Mouse (Mus musculus) retina, embryonic 14.5 days (tissue): ENCODE measurements at regions not wholly inside any gene's neighbourhood (a gene's known extent, or its start where the extent isn't known, plus 50 kb on each side); places are given as distances from the start of the nearest gene placed in this dataset.

Experiments used
- DNase-seq: peaks from one replicate; pipeline ENCODE4 v3.0.0-alpha.2; 2015; ENCODE audit warnings: low spot score

DNA sequence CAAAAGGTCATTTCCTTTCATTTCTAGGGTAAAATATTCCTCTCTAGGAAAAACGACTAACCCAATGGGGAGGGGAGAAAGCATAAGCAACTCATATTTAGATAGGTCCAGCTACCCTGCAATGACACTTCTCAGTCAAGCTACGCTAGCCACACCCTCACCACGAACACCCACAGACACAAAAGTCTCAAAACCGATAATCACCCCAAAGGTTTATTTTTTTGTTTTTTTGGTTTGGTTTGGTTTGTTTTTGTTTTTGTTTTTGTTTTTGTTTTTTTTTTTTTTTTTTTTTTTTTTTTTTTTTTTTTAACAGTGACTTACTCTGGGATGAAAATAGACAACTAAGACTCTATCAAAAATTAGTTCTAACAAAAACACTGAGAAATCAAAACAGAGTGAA is 196.3 kb upstream of the Atp2b1 start:
- DNase-seq = no peak

DNA sequence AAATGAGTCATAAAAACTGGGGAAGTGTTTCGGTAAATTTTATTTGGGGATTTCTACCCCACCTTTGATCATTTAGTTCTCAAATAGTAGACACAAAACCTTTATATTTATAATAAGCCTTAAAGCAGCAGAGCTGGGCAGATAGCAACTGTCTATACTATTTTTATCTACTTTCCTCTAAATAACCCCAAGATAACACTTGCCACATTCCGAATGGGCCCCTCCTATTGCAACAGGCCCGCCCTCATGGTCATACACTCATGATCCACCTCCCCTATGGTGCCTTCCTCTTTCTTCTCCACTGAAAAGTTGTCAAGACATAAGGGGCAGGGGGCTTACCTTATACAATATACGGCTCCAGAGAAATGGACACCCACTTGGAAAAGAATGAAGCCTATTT is 195.5 kb upstream of the Atp2b1 start:
- DNase-seq = no peak

DNA sequence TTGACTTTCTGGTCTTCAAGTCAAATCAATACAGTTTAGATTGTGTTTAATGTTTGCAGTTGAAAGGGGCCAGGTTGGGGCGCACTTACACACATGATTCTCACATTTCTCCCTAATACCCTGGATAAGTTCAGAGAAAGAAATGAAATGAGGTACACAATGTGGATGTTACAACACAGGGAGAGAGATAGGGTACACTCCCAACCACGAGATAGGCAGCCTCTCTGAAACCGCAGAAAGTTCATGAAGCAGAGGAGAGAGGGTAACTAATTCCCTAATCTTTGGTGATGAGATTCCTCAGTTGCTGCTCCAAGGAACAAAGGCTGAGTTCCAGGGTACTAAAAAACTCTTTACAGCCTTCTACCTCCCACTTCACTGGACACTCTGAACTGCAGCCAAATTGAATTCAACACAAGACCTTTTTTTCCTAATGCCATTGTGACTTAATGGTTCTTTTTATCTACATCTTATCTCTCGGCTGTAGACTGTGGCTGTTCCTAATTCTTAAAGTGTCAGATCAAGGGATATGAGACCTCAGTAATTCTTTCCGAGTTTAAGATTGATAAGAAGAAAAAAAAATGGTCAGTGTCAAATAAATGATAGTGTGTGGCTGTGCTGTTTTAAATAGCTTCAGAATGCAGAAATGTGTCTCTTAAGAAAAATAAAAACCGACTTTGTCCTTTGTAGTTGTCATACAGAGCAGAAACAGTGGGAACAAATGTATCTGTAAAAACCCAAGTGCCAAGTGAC is 193.8 kb upstream of the Atp2b1 start:
- DNase-seq = no peak

DNA sequence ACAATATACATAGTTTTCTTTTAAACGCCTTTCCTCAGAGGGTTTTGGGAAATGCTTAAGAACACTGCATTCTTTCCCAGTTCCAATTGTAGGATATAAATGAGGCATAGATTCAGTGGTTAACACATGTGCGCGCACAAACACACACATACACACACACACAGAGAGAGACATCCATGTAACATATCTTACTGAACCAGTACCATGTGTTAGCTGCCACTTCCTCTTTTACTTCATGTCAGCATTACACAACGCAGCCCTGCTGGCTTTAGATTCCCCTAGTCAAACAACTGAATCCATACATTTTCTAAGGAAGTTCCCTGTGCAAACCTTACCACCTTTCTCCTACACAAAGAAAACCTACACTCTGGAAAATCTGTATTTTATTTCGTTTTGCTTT is 189.1 kb upstream of the Atp2b1 start:
- no peak for DNase-seq

DNA sequence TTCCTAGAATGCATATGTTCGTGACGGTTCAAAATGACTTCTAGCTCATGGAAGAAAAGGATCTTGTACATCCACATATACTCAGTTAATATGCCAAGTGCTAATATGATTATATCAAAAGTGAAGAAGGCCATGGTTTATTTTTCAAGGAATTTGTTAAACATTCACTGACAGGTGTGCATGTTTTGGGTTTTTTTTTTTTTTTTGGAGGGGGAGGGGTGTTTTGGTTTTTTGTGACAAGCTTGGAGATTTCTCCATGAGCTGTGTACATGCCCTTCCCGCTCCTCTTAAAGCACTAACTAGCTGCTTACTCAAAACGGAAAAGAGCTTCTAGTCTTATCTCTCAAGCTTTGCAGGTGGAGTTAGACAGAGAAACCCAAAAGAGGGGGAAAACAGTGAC is 187.1 kb upstream of the Atp2b1 start:
- DNase-seq = no peak

DNA sequence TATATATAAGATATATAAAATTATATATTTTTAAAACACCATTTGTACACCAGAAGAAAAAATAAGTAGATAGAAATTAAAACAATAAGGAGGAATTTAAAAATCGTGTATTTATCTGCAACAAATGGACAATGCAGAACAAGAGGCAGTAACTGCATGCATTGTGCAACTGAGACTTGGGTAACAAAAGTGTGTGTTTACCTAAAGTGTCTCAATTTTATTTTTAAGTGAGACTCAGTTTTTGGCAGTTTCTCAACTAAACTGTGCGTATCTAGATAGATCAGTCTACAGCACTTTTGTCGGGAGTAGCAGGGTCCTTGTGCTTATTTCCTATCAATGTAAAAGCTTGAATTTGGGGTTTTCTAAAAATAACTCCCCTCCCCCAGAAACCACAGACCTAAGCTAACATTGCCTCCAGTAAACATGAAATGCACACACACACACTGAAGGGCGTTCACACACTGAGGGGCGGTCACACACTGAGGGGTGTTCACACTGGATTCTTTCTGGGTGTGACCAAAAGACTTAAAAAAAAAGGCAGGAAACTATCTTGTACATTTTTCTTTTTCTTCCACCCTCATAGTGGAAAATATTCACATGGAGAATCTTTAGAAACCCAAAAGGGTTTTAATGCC is 185.7 kb upstream of the Atp2b1 start:
- no peak for DNase-seq

DNA sequence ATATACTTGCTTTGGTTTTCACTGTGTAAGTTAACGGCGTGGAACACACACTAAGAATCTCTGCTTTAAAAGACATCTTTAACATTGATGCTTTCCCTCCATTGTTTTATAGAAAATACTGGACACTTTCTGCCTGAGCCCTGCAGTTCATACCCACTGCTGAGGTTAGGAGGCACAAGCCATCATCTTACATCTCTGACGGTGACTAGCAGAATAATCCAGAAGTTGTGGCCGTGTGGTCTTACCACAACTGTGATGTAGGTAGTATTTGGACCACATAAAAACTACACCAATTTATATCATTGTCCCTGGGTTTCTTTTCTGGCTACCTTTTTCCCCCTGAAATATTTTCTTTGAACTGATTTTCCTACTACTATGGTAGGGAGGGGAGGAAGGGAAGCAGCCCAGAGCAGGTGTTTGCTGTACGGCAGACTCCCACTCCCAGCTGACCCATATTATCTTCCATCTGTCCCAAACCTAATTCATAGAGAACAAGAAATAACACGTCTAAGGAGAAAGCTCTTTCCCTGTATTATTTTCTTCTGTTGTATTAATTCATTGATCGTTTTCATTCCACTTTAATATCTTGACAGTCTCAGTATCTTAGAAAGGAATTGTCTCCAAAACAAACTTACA is 180.1 kb upstream of the Atp2b1 start:
- no peak for DNase-seq

DNA sequence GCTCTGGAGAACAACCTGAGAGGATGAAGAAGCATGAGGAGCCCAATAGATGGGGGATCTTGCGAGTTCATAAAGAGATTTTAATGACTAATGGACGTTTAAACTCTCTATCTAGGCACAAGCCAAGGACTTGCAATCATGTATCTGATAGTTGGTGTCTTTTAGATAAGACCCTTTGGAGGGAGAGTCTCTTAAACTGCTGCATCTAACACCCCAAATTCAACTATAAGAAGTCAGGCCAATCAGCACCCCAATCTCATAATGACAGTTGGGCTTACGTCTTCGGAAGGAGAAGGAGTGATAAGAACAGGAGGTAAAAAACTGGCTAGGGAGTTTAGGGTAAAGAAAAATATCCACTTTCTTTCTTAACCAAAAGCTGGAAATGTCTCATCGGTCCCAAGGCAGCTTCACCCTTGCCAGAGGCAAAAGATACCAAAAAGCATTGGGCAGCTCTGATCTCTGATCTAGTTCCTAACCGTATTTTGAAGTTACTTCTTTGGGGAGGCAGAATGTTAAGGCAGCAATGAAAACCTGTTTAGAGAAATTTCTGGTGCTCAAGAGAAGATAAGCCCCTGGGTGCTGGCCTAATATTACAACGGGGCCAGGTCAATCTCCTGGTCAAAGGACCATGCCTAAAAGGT is 173.6 kb upstream of the Atp2b1 start:
- no peak for DNase-seq

DNA sequence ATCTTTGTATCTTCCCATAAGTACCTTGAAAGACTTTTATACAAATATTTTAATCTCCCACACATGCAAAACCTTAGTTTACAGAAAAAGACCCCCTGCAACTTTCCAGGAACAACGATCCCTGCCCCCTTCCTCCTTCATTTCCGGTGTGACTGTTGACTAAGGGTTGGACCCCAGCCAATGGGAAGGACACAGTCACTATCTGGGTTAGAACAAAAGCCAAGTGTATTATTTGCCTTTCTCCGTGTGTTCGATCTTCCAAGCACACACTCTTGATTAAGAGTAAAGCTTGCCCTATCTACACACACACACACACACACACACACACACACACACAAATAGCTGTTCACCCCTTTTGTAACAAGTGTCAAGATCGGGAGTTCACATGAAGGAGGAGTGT is 172.8 kb upstream of the Atp2b1 start:
- DNase-seq = no peak

DNA sequence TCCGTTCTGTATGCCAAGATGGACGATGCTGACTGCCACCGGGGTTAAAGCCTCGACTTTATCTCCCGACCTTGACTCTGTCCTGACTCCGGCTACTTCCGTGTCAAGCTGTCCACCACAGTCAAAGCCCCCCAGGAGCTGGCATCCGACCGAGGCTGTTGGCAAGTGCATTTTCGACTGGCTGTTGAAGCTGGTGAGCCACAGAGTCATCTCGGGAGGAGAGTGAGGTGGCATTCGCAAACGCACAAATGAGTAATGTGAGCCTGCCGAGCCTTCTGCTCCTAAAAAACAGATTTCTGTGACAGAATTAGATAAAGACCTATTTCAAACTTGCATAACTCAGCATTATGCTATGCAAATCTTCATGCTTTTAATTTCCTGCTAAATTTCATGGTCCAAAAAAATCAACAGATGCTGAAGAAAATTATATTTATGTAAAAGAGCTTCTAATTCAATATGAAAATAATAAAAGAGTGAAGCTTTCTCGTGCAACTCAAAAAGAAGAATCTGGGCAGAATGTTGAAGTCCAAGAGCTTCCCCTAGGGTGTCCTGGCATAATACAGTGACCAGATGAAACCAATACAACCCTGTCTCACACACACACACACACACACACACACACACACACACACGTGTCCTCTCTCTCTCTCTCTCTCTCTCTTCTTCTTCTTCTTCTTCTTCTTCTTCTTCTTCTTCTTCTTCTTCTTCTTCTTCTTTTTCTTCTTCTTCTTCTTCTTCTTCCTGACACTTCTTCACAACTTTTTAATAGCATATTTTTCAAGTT is 171.2 kb upstream of the Atp2b1 start:
- no peak for DNase-seq

DNA sequence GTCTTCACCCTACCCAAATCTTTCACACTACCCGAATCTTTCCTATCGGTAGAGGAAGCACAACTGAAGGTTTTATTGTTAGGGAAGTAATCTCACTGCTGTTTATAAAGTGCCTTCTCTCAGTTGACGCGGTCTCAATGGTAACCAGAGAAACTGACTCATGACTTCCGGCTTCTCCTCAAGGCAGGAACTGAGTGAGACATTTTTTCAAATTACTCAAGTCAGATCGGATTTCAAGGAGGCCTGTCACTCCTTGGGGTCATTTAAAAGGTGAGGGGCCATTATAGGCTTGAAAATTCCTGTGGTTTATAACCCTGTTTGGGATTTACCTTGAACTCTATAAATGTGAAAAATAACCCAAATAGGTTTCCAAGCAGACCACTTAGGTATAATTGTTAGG is 170.0 kb upstream of the Atp2b1 start:
- DNase-seq = no peak

DNA sequence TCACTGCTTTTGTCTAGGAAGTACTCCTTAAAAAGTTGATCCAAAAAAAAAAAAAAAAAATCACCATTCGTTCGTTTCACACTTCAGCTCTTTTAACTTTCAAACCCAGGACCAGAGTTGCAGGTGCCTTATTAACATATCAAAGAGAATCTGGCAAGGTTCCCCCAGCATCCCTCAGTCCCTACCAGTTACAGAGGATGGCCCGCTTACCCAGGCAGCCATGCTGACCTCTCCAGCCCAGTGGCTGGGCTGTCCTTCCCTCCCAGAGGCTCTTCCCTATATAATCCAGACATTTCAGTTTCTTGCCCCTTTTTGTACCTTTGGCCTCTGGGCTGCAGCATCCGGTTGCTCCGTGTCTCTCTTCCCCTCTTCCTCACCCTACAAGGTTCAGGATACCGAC is 169.5 kb upstream of the Atp2b1 start:
- DNase-seq = no peak

DNA sequence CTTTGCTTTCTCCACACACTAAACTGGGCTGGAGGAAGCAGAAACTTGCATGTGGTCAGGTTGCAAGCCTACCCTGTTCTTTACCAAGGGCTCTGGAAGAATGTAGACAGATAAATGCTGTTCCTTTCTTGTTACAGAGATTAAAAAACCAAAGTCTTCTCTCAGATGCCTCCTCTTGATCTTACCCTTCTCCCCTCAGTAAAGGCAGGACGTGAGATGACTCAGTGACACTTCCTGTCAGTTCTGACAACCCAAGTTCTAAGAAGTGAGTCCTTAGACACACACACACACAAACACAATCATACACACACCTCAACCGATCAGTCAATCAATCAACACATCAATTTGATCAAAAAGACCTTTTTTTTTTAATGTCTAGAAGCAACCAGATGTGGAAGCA is 168.8 kb upstream of the Atp2b1 start:
- no peak for DNase-seq

DNA sequence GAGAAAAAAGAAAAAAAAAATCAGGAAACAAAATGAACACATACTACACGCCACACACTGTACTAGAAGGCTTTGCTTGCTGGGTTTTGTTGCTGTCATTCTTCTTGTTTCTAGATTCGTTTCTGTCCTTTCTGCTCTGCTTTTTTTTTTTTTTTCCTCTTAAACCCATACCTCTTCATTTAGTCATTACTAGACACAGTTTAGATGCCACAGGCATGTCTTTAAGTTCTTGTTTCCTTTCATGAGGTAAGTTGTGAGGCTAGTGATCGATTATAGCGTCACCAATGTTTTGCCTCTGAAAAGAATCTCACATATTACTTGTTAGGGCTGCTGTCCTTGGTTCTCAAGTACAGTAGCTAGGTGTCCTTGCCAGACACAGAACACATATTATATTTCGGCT is 168.3 kb upstream of the Atp2b1 start:
- no peak for DNase-seq

DNA sequence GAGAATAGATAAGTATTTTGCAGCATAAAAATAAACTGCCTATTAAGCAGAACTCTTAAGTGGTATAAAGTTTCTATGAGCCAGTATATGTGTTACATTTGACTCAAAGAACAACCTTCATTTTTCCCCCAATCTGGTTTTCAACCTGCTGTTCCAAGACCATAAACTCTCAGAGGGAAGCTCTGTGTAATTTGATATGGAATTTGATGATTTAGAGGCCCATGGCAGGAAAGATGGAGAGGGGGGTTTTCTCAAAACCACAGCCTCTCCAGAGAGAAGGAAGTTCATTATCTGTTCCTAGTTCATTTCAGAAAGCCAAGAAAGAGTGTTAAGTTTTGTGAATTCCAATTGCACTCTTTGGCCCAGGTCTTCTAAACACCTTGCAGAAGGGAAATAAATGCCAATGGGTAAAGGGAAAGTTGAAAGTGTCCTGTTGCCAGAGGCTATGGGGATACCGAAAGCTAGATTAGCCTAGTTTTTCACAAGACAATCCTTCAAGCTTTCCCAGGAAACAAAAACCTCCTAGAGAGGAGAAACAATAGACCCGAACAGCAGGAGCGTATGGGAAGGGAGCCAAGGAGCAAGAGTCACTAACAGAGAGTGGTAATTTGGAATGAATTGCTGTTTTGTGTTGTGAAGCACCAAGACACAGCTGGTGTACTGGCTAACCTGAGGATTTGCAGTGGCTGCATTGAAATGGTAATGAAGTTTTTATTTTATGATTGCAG is 165.2 kb upstream of the Atp2b1 start:
- peak; percentile 69 for DNase-seq

DNA sequence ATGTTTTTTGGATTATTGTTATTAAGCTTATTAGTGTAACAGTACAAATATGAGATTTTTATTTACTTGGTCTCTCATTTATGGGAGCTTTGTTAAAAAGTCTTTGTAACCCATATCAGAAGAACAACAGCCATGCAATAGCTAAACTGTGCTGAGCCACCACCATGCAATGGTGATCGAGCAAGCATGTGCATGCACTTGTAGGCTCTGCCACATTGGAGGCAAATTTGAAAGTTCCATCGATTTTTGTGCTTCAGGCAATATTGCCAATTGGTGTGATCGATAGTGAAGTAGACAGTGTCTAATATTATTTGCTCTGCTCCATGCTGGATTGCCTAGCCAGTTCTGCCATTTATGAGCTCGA is 164.6 kb upstream of the Atp2b1 start:
- DNase-seq = no peak

DNA sequence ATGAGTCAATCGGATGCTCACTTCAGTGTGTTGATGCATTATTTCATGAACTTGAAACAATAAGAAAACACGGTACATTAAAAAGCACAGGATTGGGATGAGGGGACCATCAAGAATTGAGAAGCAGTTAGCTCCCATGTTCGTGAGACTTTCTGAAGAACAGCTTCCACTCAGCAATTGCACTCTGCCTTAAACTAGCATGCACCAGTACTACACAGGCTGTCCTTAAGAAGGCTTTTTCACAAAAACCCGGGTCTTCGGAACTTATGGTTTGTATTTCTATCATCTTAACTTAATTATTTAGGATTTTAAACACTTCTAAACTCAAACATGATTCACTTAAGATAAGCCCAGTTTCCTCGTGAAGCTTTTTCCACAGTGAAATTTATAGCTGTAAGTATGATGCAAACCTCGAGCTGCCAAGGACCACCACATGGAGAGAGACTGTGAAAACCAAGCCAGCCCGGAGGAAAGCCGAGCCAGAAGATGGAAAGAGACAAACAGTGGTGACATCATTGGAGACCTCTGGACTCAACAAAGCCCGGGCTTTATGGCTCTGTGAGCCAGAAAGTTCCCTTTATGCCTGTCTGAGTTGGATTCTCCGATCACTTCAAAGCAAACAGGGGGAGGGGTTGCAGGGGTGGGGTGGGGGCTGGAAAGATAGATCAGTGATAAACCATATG is 162.7 kb upstream of the Atp2b1 start:
- DNase-seq = peak; percentile 33

DNA sequence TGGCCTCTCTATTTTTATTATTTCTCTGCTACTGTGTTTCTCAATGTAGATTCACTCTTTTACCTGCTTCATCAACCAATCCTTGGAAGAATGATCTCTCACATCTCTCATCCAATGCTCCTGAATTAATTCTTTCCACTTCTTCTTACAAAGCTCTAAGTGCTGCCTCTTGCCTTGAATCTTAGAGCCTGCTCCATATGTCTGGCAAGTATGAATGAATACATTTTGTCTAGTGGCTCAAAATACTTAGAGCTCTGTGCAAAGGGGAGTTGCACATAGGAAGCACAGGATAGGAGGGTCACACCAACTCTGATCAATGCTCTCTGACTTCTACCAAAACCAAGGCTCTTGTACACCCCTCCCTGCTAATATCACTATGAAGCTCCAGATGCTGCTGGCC is 153.1 kb upstream of the Atp2b1 start:
- DNase-seq = no peak

DNA sequence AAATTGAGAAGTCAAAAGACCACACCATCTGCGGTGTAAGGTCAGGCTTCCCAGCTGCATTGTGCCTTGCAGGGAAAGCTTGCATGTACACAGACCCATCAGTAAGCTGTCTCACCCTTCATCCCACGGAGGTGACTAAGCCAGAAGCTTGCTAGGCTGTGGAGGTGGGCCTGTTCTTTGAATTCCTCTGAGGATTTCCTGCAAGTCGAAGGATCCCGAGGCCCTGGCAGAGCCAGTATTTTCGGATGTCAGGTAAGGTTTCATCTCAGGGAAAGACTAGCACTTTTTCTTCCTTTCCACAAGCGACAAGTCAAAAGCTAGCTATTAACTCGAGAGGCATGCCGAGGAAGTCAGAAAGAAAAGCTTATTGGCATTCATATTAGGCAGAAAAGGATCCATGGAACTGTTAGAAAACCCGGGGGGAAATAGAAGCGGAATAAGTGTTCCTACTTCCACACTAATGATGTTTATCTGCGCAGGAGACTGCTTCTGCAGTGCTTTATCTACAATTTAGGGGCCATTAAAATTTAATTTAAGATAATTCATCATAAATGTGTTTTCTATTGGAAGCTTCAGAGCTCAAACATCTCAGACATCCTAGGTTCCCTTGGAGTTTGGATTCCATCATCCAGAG is 148.3 kb upstream of the Atp2b1 start:
- DNase-seq = no peak

DNA sequence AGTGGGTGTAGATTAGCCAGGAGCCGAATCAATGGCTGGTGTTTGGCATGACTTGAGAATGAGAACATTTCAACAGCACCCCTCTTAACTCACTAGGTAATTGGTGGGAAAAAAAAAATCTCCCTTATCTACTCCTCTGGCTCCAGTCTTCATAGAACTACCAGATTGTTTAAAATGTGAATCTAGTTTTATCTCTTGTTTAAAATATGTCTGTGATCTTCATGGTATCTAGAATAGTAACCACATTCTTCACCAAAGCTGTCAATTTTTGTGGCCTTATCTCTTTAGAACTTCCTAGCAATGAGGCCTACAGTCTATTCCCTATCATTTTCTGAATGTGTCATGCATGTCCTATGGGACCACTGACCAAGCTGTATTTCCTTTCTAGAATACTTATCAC is 134.4 kb upstream of the Atp2b1 start:
- no peak for DNase-seq

DNA sequence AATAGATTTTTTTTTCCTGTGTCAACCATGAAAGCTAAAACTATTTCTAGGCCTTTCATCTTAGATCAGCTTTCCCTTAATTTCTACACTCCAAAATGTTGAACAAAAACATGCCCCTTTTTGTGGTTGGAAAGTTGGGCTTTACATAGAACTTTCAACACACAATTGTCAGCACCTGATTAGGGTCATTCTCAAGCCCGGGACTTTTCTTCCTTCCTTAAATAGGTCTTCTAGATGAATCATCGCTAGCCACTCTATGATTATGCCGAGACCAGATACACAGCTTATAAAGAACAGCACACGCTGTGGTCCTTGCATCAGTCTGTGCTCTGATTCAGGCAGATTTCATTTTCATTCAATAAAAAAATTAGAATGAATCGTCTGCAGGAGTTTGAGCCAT is 133.3 kb upstream of the Atp2b1 start:
- DNase-seq = no peak
